Mouse (Mus musculus) kidney, embryonic 14.5 days (tissue): Measurements from ENCODE around the gene Adamts4. TPM values are rescaled to one million over a fixed set of nuclear protein-coding genes. Genes with fewer than 3 reads are reported as not detected.

ENCODE experiments used
- ATAC-seq: fragments of 200-750 bp; cut with Nextera tagmentation; 2 replicates; pipeline ENCODE4 v1.8.0; 2017; ENCODE audit warnings: moderate number of reproducible peaks, mild to moderate bottlenecking, moderate TSS enrichment, moderate library complexity; ENCODE audit not compliant: low FRiP score, low TSS enrichment
- H3K27ac ChIP-seq: fragments of 300-500 bp; sonication (generic); 2 replicates; pipeline ENCODE4 v1.5.1; 2014; ENCODE audit warnings: low read depth, mild to moderate bottlenecking, low read length, moderate library complexity, mixed read lengths
- H3K27me3 ChIP-seq: fragments of 300-500 bp; sonication (generic); 2 replicates; pipeline ENCODE4 v1.6.1; 2014; ENCODE audit warnings: mild to moderate bottlenecking, low read length; ENCODE audit not compliant: control insufficient read depth, insufficient read depth
- H3K36me3 ChIP-seq: fragments of 300-500 bp; sonication (generic); 2 replicates; pipeline ENCODE4 v1.6.1; 2014; ENCODE audit warnings: low read length, mixed read lengths; ENCODE audit not compliant: control insufficient read depth, insufficient read depth
- H3K4me1 ChIP-seq: fragments of 300-500 bp; sonication (generic); 2 replicates; pipeline ENCODE4 v1.6.1; 2014; ENCODE audit warnings: low read length, mixed read lengths; ENCODE audit not compliant: control insufficient read depth, insufficient read depth
- H3K4me2 ChIP-seq: fragments of 300-500 bp; sonication (generic); replicated peaks from 2 replicates; pipeline ENCODE4 v1.6.1; 2014; ENCODE audit warnings: low read depth, mild to moderate bottlenecking, low read length
- H3K4me3 ChIP-seq: fragments of 300-500 bp; sonication (generic); 2 replicates; pipeline ENCODE4 v1.5.1; 2014; ENCODE audit warnings: mild to moderate bottlenecking, low read length
- H3K9ac ChIP-seq: fragments of 300-500 bp; sonication (generic); 2 replicates; pipeline ENCODE4 v1.6.1; 2014; ENCODE audit warnings: low read depth, mild to moderate bottlenecking, low read length, moderate library complexity
- H3K9me3 ChIP-seq: fragments of 300-500 bp; sonication (generic); 2 replicates; pipeline ENCODE4 v1.6.1; 2016; ENCODE audit warnings: low read length; ENCODE audit not compliant: control insufficient read depth
- WGBS: fragments of 180-500 bp; shearing (Covaris S2); extraction: QIAGEN DNeasy Blood & Tissue Kit; methylation state at CpG from one replicate; pipeline ENCODE4 v1.1.7; 2014; 5-methylcytosine and 5-hydroxymethylcytosine counted together
- polyA plus RNA-seq: library from polyadenylated mRNA; unstranded; fragments of >200 nt; fragmentation: Nextera tagmentation; extraction: Ambion mirVana; gene quantifications from 2 replicates; pipeline ENCODE4 v1.2.1, GENCODE M21; 2014

Adamts4 gene
- polyA plus RNA-seq, 1 experiment from 2014 or later = 6.9 TPM

DNA sequence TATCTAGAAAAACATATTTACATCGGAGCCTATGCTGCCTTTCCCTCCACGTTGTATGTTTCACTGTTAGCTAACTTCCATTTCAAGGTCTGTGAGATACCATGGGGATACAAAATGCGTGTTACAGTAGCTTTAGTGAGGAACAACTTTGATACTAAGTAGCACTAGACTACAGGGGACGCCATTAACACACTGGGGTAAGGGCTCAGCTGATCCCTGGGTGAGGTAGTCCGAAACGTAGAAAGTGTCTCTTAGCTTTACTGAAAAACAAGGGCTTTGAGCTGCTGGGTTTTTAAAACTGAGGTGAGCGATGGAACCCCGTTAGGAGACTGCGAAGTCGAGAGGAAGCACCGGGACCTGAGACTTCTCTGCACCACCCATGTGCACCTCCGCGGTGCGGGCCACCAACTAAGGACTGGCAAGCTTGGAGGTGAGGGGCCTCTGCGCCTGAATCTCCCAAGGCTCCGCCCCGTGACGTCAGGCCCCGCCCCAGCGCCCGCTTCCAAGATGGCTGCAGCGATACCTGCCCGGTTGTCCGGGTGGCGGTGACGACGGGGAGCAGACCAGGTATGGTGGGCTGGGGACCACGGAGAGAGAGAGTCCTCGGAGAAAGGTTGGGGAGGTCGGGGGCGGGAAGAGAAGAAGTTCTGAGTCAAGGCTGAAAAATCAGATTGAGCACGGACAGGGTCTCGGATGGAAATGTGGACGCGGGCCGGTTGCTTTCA is 19.8 kb downstream of the Adamts4 start, which contains the start of gene B4galt3:
Gene B4galt3 (plus strand): TSS at position 481 of the 725 bp plus-strand sequence.
- Histone ChIP-seq H3K4me3 (peak within 1 kb of the TSS; percentile 87), H3K9me3 (no peaks in the 10 kb centered on the region), H3K27me3 (no peaks in the 10 kb centered on the region), H3K4me2 (peak within 1 kb of the TSS; percentile 91), H3K4me1 (peaks cover 9% of the 10 kb centered on the region), H3K36me3 (peaks cover 28% of the 10 kb centered on the region), H3K9ac (peak within 1 kb of the TSS; percentile 80), H3K27ac (peak within 1 kb of the TSS; percentile 55)
- WGBS = 4% methylated on average over 36 of the region's 36 CpGs
- ATAC-seq = peak; percentile 96

DNA sequence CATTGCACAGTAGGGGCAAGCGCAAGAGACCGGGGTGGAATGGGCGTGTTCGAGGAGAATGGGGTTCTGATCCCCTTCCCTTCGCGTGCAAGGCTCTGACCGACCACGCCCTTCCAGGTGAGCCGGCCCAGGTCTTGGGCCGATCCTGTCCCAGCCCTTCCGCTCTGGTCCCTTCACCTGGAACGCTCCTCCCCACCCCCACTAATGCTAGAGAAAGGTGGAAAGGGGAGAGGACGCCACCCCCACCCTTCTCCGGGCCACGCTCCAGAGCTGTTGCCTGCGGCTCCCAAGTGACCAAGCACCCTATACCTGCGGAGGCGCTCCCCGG is 20.3 kb downstream of the Adamts4 start:
- H3K9me3 ChIP-seq = no peaks in the 10 kb centered on the region
- peak; percentile 88 for ATAC-seq

DNA sequence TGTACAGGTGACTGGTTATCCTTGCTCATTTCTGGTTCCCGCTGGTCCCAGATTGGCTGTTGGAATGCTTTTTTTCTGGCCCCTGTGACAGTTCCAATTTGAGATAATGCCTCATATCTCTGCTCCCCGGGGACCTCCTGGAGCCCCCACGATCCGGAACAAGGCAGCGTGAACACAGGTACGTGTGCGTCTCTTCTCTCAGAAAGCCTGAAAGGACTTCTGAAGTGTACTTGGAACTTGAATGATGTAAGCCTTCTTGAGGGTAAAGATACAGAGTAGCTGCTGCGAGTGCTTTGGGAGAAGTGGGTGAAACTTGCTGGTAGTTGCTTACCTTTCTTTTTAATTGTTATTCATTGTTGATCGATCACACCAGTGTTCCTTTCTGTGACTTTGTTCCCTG is 21.0 kb downstream of the Adamts4 start:
- 40% methylated on average over 9 of the region's 9 CpGs for WGBS
- Histone ChIP-seq H3K4me3 (peak overlapping the region; percentile 87), H3K9me3 (no peaks in the 10 kb centered on the region), H3K9ac (peak overlapping the region; percentile 80), H3K4me1 (peaks cover 9% of the 10 kb centered on the region), H3K4me2 (peak overlapping the region; percentile 91), H3K27ac (peak overlapping the region; percentile 55; the same call in 1 of the 2 replicates), H3K27me3 (no peaks in the 10 kb centered on the region), H3K36me3 (peaks cover 38% of the 10 kb centered on the region)
- ATAC-seq = no peak

More for the DNA sequence above, 20.3 kb downstream of the Adamts4 start:
- Histone ChIP-seq H3K27ac (peak overlapping the region; percentile 55), H3K4me2 (peak overlapping the region; percentile 91), H3K36me3 (peaks cover 32% of the 10 kb centered on the region), H3K27me3 (no peaks in the 10 kb centered on the region), H3K4me1 (peaks cover 9% of the 10 kb centered on the region), H3K9ac (peak overlapping the region; percentile 80), H3K4me3 (peak overlapping the region; percentile 87)
- 1% methylated on average over 15 of the region's 19 CpGs for WGBS

DNA sequence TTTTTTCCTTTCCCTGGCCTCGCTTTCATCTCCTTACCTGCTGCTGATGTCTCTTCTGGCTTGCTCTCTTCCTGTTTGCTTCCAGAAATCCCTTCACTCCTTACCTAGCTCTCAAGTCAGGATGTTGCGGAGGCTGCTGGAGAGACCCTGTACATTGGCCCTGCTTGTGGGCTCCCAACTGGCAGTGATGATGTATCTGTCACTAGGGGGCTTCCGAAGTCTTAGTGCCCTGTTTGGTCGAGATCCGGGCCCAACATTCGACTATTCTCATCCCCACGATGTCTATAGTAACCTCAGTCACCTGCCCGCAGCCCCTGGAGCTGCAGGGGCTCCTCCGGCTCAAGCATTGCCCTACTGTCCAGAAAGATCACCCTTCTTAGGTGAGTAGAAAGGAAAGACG is 21.4 kb downstream of the Adamts4 start:
- Histone ChIP-seq H3K27me3 (no peaks in the 10 kb centered on the region), H3K36me3 (peaks cover 42% of the 10 kb centered on the region), H3K4me2 (peak overlapping the region; percentile 91; the same call in 1 of the 2 replicates), H3K4me3 (no peak overlapping the region), H3K9ac (no peak overlapping the region; the same call in 1 of the 2 replicates), H3K9me3 (no peaks in the 10 kb centered on the region), H3K27ac (no peak overlapping the region), H3K4me1 (peaks cover 9% of the 10 kb centered on the region)
- WGBS = 74% methylated on average over 10 of the region's 10 CpGs
- no peak for ATAC-seq

DNA sequence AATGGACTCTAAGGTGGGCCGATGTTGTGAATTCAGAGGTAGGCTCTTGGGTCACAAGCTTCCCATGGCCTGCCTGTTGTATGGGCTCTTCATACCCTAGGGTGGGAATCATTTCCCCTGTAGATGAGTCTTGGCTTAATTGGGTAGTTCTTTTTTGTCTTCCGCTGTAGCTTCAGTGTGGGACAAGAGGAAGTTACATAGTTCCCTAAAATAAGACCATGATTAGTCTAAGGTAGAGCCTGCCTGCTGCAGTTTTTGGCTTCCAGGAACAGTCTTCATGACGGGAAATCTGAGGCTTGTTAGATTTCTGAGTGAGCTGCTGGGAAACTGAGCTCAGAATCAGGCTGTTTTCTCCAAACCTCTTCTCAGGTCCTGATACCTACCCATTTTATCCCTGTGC is 21.9 kb downstream of the Adamts4 start:
- Histone ChIP-seq H3K9ac (no peak overlapping the region; the same call in 1 of the 2 replicates), H3K4me2 (no peak overlapping the region), H3K27ac (no peak overlapping the region)

DNA sequence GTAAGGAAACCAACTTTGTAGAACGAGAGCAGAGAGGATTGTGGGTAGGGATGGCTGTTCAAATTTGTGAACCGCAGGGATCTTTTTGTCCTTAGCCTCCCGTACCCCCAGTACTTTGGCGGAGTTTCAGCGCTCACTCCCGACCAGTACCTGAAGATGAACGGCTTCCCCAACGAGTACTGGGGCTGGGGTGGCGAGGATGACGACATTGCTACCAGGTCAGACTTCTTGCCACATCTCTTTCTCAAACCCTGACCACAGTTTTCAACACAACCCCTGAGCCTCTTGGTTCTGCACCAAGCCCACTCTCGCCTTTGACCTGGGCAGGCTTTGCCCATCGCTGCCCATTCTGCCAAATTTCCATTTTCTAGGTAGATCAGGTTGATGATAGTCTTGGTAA is 23.9 kb downstream of the Adamts4 start:
- no peaks in the 10 kb centered on the region for H3K27me3 ChIP-seq
- 89% methylated on average over 12 of the region's 12 CpGs for WGBS
- ATAC-seq = no peak
- H3K4me2 ChIP-seq = no peak overlapping the region
- no peak overlapping the region for H3K9ac ChIP-seq
- no peak overlapping the region for H3K4me3 ChIP-seq
- peaks cover 9% of the 10 kb centered on the region for H3K4me1 ChIP-seq
- no peak overlapping the region for H3K27ac ChIP-seq
- no peaks in the 10 kb centered on the region for H3K9me3 ChIP-seq
- H3K36me3 ChIP-seq = peaks cover 56% of the 10 kb centered on the region

More for the DNA sequence above, 21.9 kb downstream of the Adamts4 start:
- H3K4me1 ChIP-seq = peaks cover 9% of the 10 kb centered on the region
- peaks cover 47% of the 10 kb centered on the region for H3K36me3 ChIP-seq
- 92% methylated on average over 3 of the region's 3 CpGs for WGBS
- ATAC-seq = no peak
- H3K9me3 ChIP-seq = no peaks in the 10 kb centered on the region
- no peaks in the 10 kb centered on the region for H3K27me3 ChIP-seq
- H3K4me3 ChIP-seq = no peak overlapping the region

DNA sequence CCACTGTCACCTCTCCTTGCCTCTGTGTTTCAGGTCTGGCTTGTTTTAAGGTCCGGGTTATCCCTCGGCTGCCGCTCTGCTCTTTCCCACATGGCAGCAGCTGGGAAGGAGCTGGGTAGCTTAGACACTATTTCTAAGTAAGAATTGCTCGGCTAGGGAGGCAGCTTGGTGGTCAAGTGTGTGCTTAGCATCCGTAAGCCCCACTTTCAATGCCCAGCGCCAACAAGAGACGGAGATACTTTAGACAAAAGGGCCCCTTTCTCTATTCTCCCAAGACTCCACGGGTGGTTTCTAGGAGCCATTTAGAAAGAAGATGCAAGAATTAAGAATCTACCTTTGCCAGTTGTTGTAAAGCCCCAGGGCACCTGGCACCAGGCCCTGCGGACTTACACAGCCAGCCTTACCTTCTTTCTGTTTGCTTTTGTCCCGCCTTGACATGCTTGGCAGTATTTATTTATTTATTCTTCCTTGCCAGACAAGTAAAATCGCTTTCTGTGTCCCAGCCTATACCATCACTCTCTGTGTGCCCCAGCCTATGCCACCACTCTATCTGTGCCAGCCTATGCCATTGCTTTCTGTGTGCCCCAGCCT is 25.0 kb downstream of the Adamts4 start:
- no peak for ATAC-seq
- Histone ChIP-seq H3K9me3 (no peaks in the 10 kb centered on the region), H3K27ac (no peak overlapping the region), H3K27me3 (no peaks in the 10 kb centered on the region), H3K4me2 (no peak overlapping the region), H3K4me1 (peaks cover 18% of the 10 kb centered on the region), H3K36me3 (peaks cover 56% of the 10 kb centered on the region), H3K4me3 (no peak overlapping the region), H3K9ac (no peak overlapping the region)
- WGBS = 86% methylated on average over 11 of the region's 11 CpGs

DNA sequence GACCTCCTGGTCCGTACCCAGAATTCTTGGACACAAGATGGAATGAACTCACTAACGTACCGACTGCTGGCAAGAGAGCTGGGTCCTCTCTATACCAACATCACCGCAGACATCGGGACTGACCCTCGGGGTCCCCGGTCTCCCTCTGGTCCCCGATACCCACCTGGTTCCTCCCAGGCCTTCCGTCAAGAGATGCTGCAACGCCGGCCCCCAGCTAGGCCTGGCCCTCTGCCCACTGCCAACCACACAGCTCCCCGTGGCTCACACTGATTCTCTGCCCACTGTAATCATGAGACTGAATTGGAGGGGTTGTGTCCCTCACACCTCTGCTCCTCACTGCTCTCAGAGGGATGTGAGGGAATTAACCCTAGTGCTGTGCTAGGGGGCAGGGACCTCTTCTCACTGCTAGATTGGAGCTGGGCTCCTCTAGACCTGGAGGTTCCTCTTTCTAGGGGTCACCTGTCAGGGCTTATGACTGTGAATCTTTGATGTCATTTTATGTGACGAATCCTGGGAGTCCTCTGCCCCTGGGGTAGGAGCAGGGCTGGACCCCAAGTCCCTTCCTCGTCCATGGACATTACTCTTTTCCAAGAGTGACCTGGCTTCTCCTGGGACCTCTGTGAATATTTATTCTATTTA is 26.0 kb downstream of the Adamts4 start:
- WGBS = 90% methylated on average over 14 of the region's 14 CpGs
- Histone ChIP-seq H3K4me2 (no peak overlapping the region), H3K27ac (no peak overlapping the region), H3K9ac (no peak overlapping the region), H3K4me3 (no peak overlapping the region), H3K36me3 (peaks cover 56% of the 10 kb centered on the region), H3K4me1 (peaks cover 14% of the 10 kb centered on the region), H3K9me3 (no peaks in the 10 kb centered on the region), H3K27me3 (no peaks in the 10 kb centered on the region)
- ATAC-seq = no peak

DNA sequence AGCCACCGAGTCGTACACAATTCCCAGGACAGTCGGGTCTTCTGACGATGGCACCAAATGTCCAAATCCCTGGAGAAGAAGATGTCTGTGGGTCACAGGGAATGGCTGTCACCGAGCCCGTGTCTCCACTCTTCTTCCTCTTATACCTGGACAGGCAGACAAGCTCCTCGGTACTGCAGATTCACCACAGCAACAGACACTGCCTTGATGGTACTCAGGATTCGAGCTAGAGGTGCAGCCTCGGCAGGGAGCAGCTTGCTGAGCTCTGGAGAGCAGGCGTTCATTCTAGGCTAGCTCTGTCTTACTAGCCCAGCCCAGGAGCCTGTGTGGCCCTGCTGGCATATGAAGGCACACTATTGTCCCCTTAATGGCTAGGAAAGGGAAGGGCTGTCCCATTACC is 27.5 kb downstream of the Adamts4 start:
- WGBS = 92% methylated on average over 10 of the region's 10 CpGs

More for the DNA sequence above, 27.5 kb downstream of the Adamts4 start:
- Histone ChIP-seq H3K4me2 (no peak overlapping the region), H3K9me3 (no peaks in the 10 kb centered on the region), H3K9ac (no peak overlapping the region), H3K27me3 (no peaks in the 10 kb centered on the region), H3K36me3 (peaks cover 59% of the 10 kb centered on the region), H3K27ac (no peak overlapping the region), H3K4me3 (no peak overlapping the region), H3K4me1 (peaks cover 13% of the 10 kb centered on the region; the same call in 1 of the 2 replicates)
- ATAC-seq = no peak
